Mouse (Mus musculus) intestine, embryonic 14.5 days (tissue): ENCODE results near the gene Herc4. TPM values are rescaled to one million over a fixed set of nuclear protein-coding genes. Genes with fewer than 3 reads are reported as not detected.

Experiments used
- ATAC-seq: fragments of 200-750 bp; cut with Nextera tagmentation; replicated peaks from 2 replicates; pipeline ENCODE4 v1.8.0; 2017; ENCODE audit warnings: low read depth, moderate number of reproducible peaks, moderate TSS enrichment, moderate library complexity; ENCODE audit not compliant: low FRiP score, low TSS enrichment
- DNase-seq: peaks from one replicate; pipeline ENCODE4 v3.0.0-alpha.2; 2018; ENCODE audit warnings: low spot score
- H3K27ac ChIP-seq: fragments of 300-500 bp; sonication (generic); 2 replicates; pipeline ENCODE4 v1.5.1; 2014; ENCODE audit warnings: low read depth, mild to moderate bottlenecking, control low read depth
- H3K27me3 ChIP-seq: fragments of 300-500 bp; sonication (generic); replicated peaks from 2 replicates; pipeline ENCODE4 v1.6.1; 2014; ENCODE audit warnings: low read length, control low read depth; ENCODE audit not compliant: control insufficient read depth, insufficient read depth
- H3K36me3 ChIP-seq: fragments of 300-500 bp; sonication (generic); 2 replicates; pipeline ENCODE4 v1.6.1; 2014; ENCODE audit warnings: low read length, control low read depth; ENCODE audit not compliant: control insufficient read depth, insufficient read depth
- H3K4me1 ChIP-seq: fragments of 300-500 bp; sonication (generic); replicated peaks from 2 replicates; pipeline ENCODE4 v1.6.1; 2014; ENCODE audit warnings: low read length, control low read depth, mixed read lengths; ENCODE audit not compliant: control insufficient read depth, insufficient read depth
- H3K4me2 ChIP-seq: fragments of 300-500 bp; sonication (generic); 2 replicates; pipeline ENCODE4 v1.6.1; 2014; ENCODE audit warnings: low read length
- H3K4me3 ChIP-seq: fragments of 300-500 bp; sonication (generic); 2 replicates; pipeline ENCODE4 v1.5.1; 2014; ENCODE audit warnings: low read depth, low read length, control low read depth, mixed read lengths
- H3K9ac ChIP-seq: fragments of 300-500 bp; sonication (generic); 2 replicates; pipeline ENCODE4 v1.6.1; 2014; ENCODE audit warnings: mild to moderate bottlenecking, low read length
- H3K9me3 ChIP-seq: fragments of 300-500 bp; sonication (generic); 2 replicates; pipeline ENCODE4 v1.6.1; 2016; ENCODE audit warnings: low read length, control low read depth; ENCODE audit not compliant: control insufficient read depth
- WGBS: fragments of 180-500 bp; shearing (Covaris S2); extraction: QIAGEN DNeasy Blood & Tissue Kit; methylation state at CpG from one replicate; pipeline ENCODE4 v1.1.7; 2014; 5-methylcytosine and 5-hydroxymethylcytosine counted together
- polyA plus RNA-seq: library from polyadenylated mRNA; unstranded; fragments of >200 nt; fragmentation: Nextera tagmentation; extraction: Ambion mirVana; gene quantifications from 2 replicates; pipeline ENCODE4 v1.2.1, GENCODE M21; 2014

Gene Herc4
- polyA plus RNA-seq, 1 experiment from 2014 or later = 39.8 TPM

- H3K9ac ChIP-seq = no peak overlapping the region
- H3K9me3 ChIP-seq = no peaks in the 10 kb centered on the region
- ATAC-seq (no peak), DNase-seq (no peak)
- H3K4me3 ChIP-seq = no peak overlapping the region
- no peaks in the 10 kb centered on the region for H3K27me3 ChIP-seq
- H3K36me3 ChIP-seq = no peaks in the 10 kb centered on the region
- H3K4me2 ChIP-seq = no peak overlapping the region
- no peaks in the 10 kb centered on the region for H3K4me1 ChIP-seq
- WGBS = 32% methylated on average over 3 of the region's 5 CpGs
- H3K27ac ChIP-seq = no peak overlapping the region
These were observed 12.8 kb upstream of the Herc4 start for GRCm38 (mm10) chr10:63230854-63231253.

- 38% methylated on average over 5 of the region's 5 CpGs for WGBS
These were observed 12.0 kb upstream of the Herc4 start for GRCm38 (mm10) chr10:63231630-63232029.

DNA sequence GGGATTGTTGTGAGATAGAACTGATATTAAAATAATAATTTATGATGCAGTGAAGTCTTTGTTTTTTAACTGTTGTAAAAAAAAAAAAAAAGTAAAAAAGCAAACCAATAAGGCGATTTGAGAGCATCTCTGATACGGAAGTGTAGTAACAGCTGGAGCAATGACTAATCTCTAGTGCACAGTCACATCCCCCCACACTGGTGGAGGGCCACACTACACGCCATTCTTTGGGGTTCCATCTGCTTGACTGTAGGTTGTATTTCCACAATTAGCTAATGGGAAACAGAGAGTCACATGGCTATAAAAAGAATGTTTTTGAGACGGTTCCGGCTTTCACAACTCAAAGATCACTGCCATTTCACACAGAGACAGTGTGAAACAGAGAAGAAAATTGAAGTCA is 9.5 kb upstream of the Herc4 start:
- H3K9me3 ChIP-seq = no peaks in the 10 kb centered on the region
- H3K4me2 ChIP-seq = no peak overlapping the region
- DNase-seq (no peak), ATAC-seq (no peak)
- 80% methylated on average over 5 of the region's 5 CpGs for WGBS
- H3K9ac ChIP-seq = no peak overlapping the region
- no peak overlapping the region for H3K4me3 ChIP-seq
- H3K36me3 ChIP-seq = no peaks in the 10 kb centered on the region
- H3K4me1 ChIP-seq = no peaks in the 10 kb centered on the region
- H3K27me3 ChIP-seq = no peaks in the 10 kb centered on the region
- H3K27ac ChIP-seq = no peak overlapping the region

More at GRCm38 (mm10) chr10:63231630-63232029, 12.0 kb upstream of the Herc4 start:
- Histone ChIP-seq H3K9me3 (no peaks in the 10 kb centered on the region), H3K27ac (no peak overlapping the region), H3K27me3 (no peaks in the 10 kb centered on the region), H3K4me3 (no peak overlapping the region), H3K4me1 (no peaks in the 10 kb centered on the region), H3K36me3 (no peaks in the 10 kb centered on the region), H3K9ac (no peak overlapping the region), H3K4me2 (no peak overlapping the region)
- no peak for ATAC-seq
- DNase-seq = no peak

DNA sequence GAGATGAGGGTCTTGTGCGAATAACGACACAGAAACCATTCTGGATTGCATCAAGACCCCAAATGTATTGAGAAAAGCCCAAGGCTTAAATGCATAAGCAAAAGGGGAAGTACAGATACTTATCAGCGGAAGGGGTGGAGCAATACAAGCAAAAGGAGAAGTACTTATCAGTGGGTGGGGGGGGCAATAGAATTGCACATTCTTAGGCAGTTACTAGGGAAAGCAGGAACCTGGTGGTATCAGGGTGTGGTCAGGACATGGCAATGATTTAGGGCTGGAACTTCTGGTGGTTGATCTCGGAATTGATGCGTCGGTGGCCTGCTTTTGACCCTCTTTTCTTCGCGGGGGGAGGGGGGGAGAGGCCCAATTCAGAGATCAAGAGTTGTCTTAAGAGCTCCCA is 7.7 kb upstream of the Herc4 start:
- Histone ChIP-seq H3K4me1 (no peaks in the 10 kb centered on the region), H3K4me2 (no peak overlapping the region), H3K9ac (no peak overlapping the region), H3K27me3 (no peaks in the 10 kb centered on the region), H3K36me3 (no peaks in the 10 kb centered on the region), H3K27ac (no peak overlapping the region), H3K9me3 (no peaks in the 10 kb centered on the region), H3K4me3 (no peak overlapping the region)
- WGBS = 81% methylated on average over 8 of the region's 8 CpGs
- DNase-seq (no peak), ATAC-seq (no peak)

DNA sequence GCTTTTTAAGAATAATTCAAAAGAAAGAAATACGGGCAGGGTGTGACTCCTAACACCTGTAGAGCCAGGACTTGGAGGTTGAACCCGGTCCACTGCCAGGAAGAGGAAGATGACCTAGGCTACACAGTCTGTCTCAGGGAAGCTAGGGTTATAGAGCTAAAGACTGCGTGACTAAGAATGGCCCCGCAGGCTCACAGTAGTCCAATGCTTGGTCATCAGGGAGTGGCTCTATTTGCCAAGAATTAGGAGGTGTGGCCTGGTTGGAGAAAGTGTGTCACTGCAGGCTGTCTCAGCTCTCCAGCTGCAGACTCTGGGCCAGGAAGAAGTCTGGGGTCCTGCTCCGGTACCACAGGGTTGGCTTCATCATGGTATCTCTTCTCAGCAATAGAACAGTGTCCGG is 6.9 kb upstream of the Herc4 start:
- Histone ChIP-seq H3K4me1 (no peaks in the 10 kb centered on the region), H3K9me3 (no peaks in the 10 kb centered on the region), H3K27me3 (no peaks in the 10 kb centered on the region), H3K36me3 (no peaks in the 10 kb centered on the region), H3K9ac (no peak overlapping the region), H3K4me3 (no peak overlapping the region), H3K4me2 (no peak overlapping the region), H3K27ac (no peak overlapping the region)
- ATAC-seq (no peak), DNase-seq (no peak)
- 88% methylated on average over 6 of the region's 6 CpGs for WGBS

DNA sequence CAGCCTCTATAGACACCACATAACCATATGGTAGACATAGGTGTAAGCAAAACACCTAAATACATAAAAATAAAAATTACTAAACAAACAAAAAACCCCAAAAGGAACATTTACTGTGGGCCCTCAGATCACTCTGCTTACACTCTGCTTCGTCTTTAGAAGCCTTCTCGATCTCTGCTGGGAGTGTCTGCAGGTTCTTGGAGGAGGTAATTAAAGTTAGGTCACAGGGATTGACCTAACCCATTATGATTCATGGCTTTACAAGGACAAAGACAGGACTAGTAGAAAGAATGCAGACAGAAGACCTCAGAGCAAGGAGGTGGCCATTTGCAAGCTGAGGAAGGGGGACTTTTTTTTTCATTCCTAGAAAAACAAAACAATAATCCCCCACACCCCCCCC is 6.4 kb upstream of the Herc4 start:
- no peaks in the 10 kb centered on the region for H3K27me3 ChIP-seq
- H3K4me1 ChIP-seq = no peaks in the 10 kb centered on the region
- ATAC-seq (no peak), DNase-seq (no peak)
- H3K4me2 ChIP-seq = no peak overlapping the region
- no peak overlapping the region for H3K9ac ChIP-seq
- H3K36me3 ChIP-seq = no peaks in the 10 kb centered on the region
- H3K27ac ChIP-seq = no peak overlapping the region
- no peak overlapping the region for H3K4me3 ChIP-seq
- no peaks in the 10 kb centered on the region for H3K9me3 ChIP-seq
- 71% methylated on average over 2 of the region's 2 CpGs for WGBS

GRCm38 (mm10) chr10:63238090-63238489 is 5.5 kb upstream of the Herc4 start:
- no peaks in the 10 kb centered on the region for H3K9me3 ChIP-seq
- no peaks in the 10 kb centered on the region for H3K27me3 ChIP-seq
- H3K27ac ChIP-seq = no peak overlapping the region
- peak; percentile 21 for DNase-seq
- no peak overlapping the region for H3K4me3 ChIP-seq
- H3K36me3 ChIP-seq = no peaks in the 10 kb centered on the region
- 70% methylated on average over 4 of the region's 4 CpGs for WGBS
- peaks cover 7% of the 10 kb centered on the region for H3K4me1 ChIP-seq
- no peak overlapping the region for H3K9ac ChIP-seq
- H3K4me2 ChIP-seq = no peak overlapping the region
- no peak for ATAC-seq

GRCm38 (mm10) chr10:63239848-63240247 is 3.8 kb upstream of the Herc4 start:
- 90% methylated on average over 2 of the region's 2 CpGs for WGBS
- Histone ChIP-seq H3K4me1 (peaks cover 7% of the 10 kb centered on the region), H3K9me3 (no peaks in the 10 kb centered on the region), H3K36me3 (no peaks in the 10 kb centered on the region), H3K27ac (no peak overlapping the region), H3K4me3 (no peak overlapping the region), H3K27me3 (no peaks in the 10 kb centered on the region), H3K4me2 (no peak overlapping the region), H3K9ac (no peak overlapping the region)
- ATAC-seq (no peak), DNase-seq (no peak)

GRCm38 (mm10) chr10:63240868-63241271 is 2.7 kb upstream of the Herc4 start:
- 0 out of 2 replicates have a peak, but pooled peaks cover 2% of the 10 kb centered on the region for H3K36me3 ChIP-seq
- peaks cover 7% of the 10 kb centered on the region for H3K4me1 ChIP-seq
- DNase-seq (no peak), ATAC-seq (no peak)
- H3K9me3 ChIP-seq = no peaks in the 10 kb centered on the region
- H3K4me2 ChIP-seq = no peak overlapping the region
- H3K27me3 ChIP-seq = no peaks in the 10 kb centered on the region
- H3K27ac ChIP-seq = no peak overlapping the region
- 73% methylated on average over 2 of the region's 2 CpGs for WGBS
- no peak overlapping the region for H3K9ac ChIP-seq
- H3K4me3 ChIP-seq = no peak overlapping the region
